Mouse (Mus musculus): ENCODE measurements around the gene Actl6a.

DNA sequence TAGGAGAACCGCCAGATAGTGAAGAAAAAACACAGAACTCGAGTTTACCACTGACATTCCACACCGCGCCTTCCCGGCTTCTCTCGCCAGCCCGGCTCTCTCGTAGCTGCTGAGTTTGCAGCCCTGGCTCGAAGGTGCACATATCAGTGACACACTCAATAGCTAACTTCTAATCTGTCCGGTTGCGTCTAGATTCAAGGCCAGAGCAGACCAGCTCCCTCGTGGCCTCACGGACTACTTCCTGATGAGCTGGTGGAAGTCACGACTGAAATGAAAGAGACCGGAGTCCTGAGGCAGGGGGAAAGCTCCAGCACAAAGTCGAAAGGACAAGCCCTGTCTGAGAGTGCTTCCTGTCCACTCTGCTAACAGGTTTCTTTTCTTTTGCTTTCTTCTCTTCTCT, 47.3 kb upstream of the Actl6a start:
- TF ChIP-seq CTCF (IDR thresholded peaks at IDR 0.05; ENCODE audit: borderline replicate concordance, insufficient read depth, low read depth, low read length) (no peak), POLR2A (IDR thresholded peaks at IDR 0.05; ENCODE audit: borderline replicate concordance, insufficient read depth, low read length) (no peak)

Measured in cerebellum, adult 2 months (tissue).